ENCODE assay signal across 10 mouse cellular contexts in genomic region chr3:130607924-130608323, GRCm38 (mm10). TPM values are rescaled to one million over a fixed set of nuclear protein-coding genes. Genes with fewer than 3 reads are reported as not detected.
A peak's percentile ranks its signal among the peaks of the same experiment; 100 is the strongest.
DNase-seq lines count a peak whose midpoint lies in the region; ATAC-seq and TF ChIP-seq lines count a peak whose summit lies in the region.
"Had no signal": no experiment of that assay in that cellular context is flagged by ENCODE, and none has a peak within 500 bp of the region (broad histone marks: within the 10 kb centered on the region; RNA-seq: fewer than 3 reads in every experiment).

No protein-coding gene starts in this region.

- no peak overlapping the region for H3K4me2 ChIP-seq in forebrain, embryonic 14.5 days (ENCODE audit: low read length)
- H3K4me2 ChIP-seq in forebrain, embryonic 16.5 days (ENCODE audit: low read length), result no peak overlapping the region
- H3K4me2 ChIP-seq in liver, embryonic 14.5 days (ENCODE audit: low read depth), result no peak overlapping the region
- H3K4me2 ChIP-seq: heart, embryonic 15.5 days; liver, embryonic 13.5 days had no signal

- TF ChIP-seq CTCF in liver, embryonic 14.5 days (IDR thresholded peaks at IDR 0.05; ENCODE audit: low read depth), result peak; percentile 35; the same call in 1 of the 2 replicates

- WGBS in forebrain, embryonic 14.5 days, result 92% methylated on average over 2 of the region's 2 CpGs
- WGBS in forebrain, embryonic 16.5 days, result 89% methylated on average over 2 of the region's 2 CpGs
- 60% methylated on average over 2 of the region's 2 CpGs for WGBS in liver, embryonic 14.5 days (ENCODE audit: insufficient replicate concordance)

- no peaks in the 10 kb centered on the region for H3K9me3 ChIP-seq in forebrain, embryonic 14.5 days (replicated peaks; ENCODE audit: control insufficient read depth, low read length)
- H3K9me3 ChIP-seq in forebrain, embryonic 16.5 days (ENCODE audit: control insufficient read depth, low read length), result no peaks in the 10 kb centered on the region
- no peaks in the 10 kb centered on the region for H3K9me3 ChIP-seq in liver, embryonic 14.5 days (ENCODE audit: control insufficient read depth, low read length)
- H3K9me3 ChIP-seq: heart, embryonic 15.5 days; liver, embryonic 13.5 days had no signal

- peak; percentile 24 for DNase-seq in forebrain, embryonic 14.5 days (ENCODE audit: low spot score)
- DNase-seq in liver, embryonic 14.5 days (ENCODE audit: low read depth in 3 of 3, low spot score in 3 of 3), result no peak
- DNase-seq in liver, result no peak
- DNase-seq in embryo, embryonic 10.5 days (ENCODE audit: low spot score), result peak; percentile 26
- peak; percentile 5 for DNase-seq in lung, postnatal 25 days (ENCODE audit: low spot score)
- DNase-seq: liver, embryonic 13.5 days had no signal

- no peak overlapping the region for H3K27ac ChIP-seq in forebrain, embryonic 14.5 days (ENCODE audit: low read depth, low read length)
- H3K27ac ChIP-seq in forebrain, embryonic 16.5 days (ENCODE audit: low read length), result no peak overlapping the region
- no peak overlapping the region for H3K27ac ChIP-seq in liver, embryonic 14.5 days
- H3K27ac ChIP-seq: heart, embryonic 15.5 days; liver, embryonic 13.5 days had no signal

- no peak for ATAC-seq in forebrain, embryonic 14.5 days
- ATAC-seq in forebrain, embryonic 16.5 days, result no peak
- ATAC-seq in liver, embryonic 14.5 days (ENCODE audit: insufficient read depth), result no peak
- no peak for ATAC-seq in monocyte, adult 5-6 weeks (replicated peaks; ENCODE audit: insufficient number of reproducible peaks, low FRiP score, low TSS enrichment, poor library complexity, severe bottlenecking)
- ATAC-seq in inflammation-experienced regulatory T-cells, adult 6 months, result no peak

- no peak for TF ChIP-seq EP300 in liver, embryonic 14.5 days (IDR thresholded peaks at IDR 0.05; ENCODE audit: low read depth)

- H3K4me3 ChIP-seq in forebrain, embryonic 14.5 days (ENCODE audit: low read depth, low read length), result no peak overlapping the region
- no peak overlapping the region for H3K4me3 ChIP-seq in forebrain, embryonic 16.5 days (replicated peaks; ENCODE audit: low read length)
- no peak overlapping the region for H3K4me3 ChIP-seq in liver, embryonic 14.5 days (ENCODE audit: insufficient read depth in 1 of 2, low read depth in 2 of 2, low read length in 2 of 2)
- H3K4me3 ChIP-seq: heart, embryonic 15.5 days; liver, embryonic 13.5 days had no signal

- H3K4me1 ChIP-seq in forebrain, embryonic 14.5 days (ENCODE audit: control insufficient read depth, insufficient read depth, low read length), result no peaks in the 10 kb centered on the region
- no peaks in the 10 kb centered on the region for H3K4me1 ChIP-seq in forebrain, embryonic 16.5 days (replicated peaks; ENCODE audit: control insufficient read depth, insufficient read depth, low read length)
- H3K4me1 ChIP-seq in liver, embryonic 14.5 days (replicated peaks; ENCODE audit: control insufficient read depth in 2 of 2, insufficient read depth in 2 of 2, low read length in 1 of 2), result no peaks in the 10 kb centered on the region
- H3K4me1 ChIP-seq: heart, embryonic 15.5 days; liver, embryonic 13.5 days had no signal

- no peak overlapping the region for H3K9ac ChIP-seq in forebrain, embryonic 14.5 days (ENCODE audit: low read length)
- no peak overlapping the region for H3K9ac ChIP-seq in forebrain, embryonic 16.5 days (replicated peaks; ENCODE audit: low read depth, low read length)
- H3K9ac ChIP-seq in liver, embryonic 14.5 days (replicated peaks), result no peak overlapping the region
- H3K9ac ChIP-seq: heart, embryonic 15.5 days; liver, embryonic 13.5 days had no signal

- H3K36me3 ChIP-seq in forebrain, embryonic 14.5 days (ENCODE audit: control insufficient read depth, insufficient read depth, low read length), result no peaks in the 10 kb centered on the region
- H3K36me3 ChIP-seq in forebrain, embryonic 16.5 days (ENCODE audit: control insufficient read depth, insufficient read depth), result no peaks in the 10 kb centered on the region
- no peaks in the 10 kb centered on the region for H3K36me3 ChIP-seq in liver, embryonic 14.5 days (replicated peaks; ENCODE audit: control insufficient read depth, insufficient read depth, low read depth)
- H3K36me3 ChIP-seq: heart, embryonic 15.5 days; liver, embryonic 13.5 days had no signal

- H3K27me3 ChIP-seq in forebrain, embryonic 14.5 days (replicated peaks; ENCODE audit: control insufficient read depth, insufficient read depth, low read length), result no peaks in the 10 kb centered on the region
- no peaks in the 10 kb centered on the region for H3K27me3 ChIP-seq in forebrain, embryonic 16.5 days (replicated peaks; ENCODE audit: control insufficient read depth, insufficient read depth, low read length)
- H3K27me3 ChIP-seq in liver, embryonic 14.5 days (ENCODE audit: control insufficient read depth, insufficient read depth, low read length), result no peaks in the 10 kb centered on the region
- H3K27me3 ChIP-seq: heart, embryonic 15.5 days; liver, embryonic 13.5 days had no signal

RNA-seq across cellular contexts. Expression of gene Etnppl, which starts 9.3 kb away (rescaled TPM):
- not detected in 2 replicates for polyA plus RNA-seq in forebrain, embryonic 14.5 days (2014; fragmentation: Nextera tagmentation; extraction: Ambion mirVana)
- 0.05 and 0.06 TPM in 2 replicates for polyA plus RNA-seq in forebrain, embryonic 16.5 days (2015; fragmentation: Nextera tagmentation; extraction: Ambion mirVana)
- 0.03 TPM in 1 of 2 replicates, not detected in the other for polyA plus RNA-seq in liver, embryonic 14.5 days (2012; rRNA removed)
- not detected in 2 replicates for polyA plus RNA-seq in liver, embryonic 14.5 days (2014; fragmentation: Nextera tagmentation; extraction: Ambion mirVana)
- total RNA-seq in monocyte, adult 5-6 weeks (2017), result not detected in 3 replicates
- under 1 TPM in 1 of 3 experiments, not detected in 2; 0.27 TPM for polyA plus RNA-seq in inflammation-experienced regulatory T-cells, adult 6 months (2017; shearing (Covaris generic))
- polyA plus RNA-seq: heart, embryonic 15.5 days; liver, embryonic 13.5 days had no signal

Comparison
In these comparisons a context has a peak if more than half of its experiments do, and no peak if none do; other contexts are left out.
1. DNase-seq: peak in forebrain, embryonic 14.5 days (single experiment), embryo, embryonic 10.5 days (single experiment) and lung, postnatal 25 days (single experiment); none in liver, embryonic 14.5 days (0 of 3) and liver (single experiment).